Mouse (Mus musculus) neutrophil, adult 5-6 weeks (primary cell): ENCODE results near the gene Cd5. TPM values are rescaled to one million over a fixed set of nuclear protein-coding genes. Genes with fewer than 3 reads are reported as not detected.

Source experiments
- ATAC-seq: fragments of 151-379, 151-347 bp; 2 replicates; pipeline ENCODE4 v1.8.0; 2017; ENCODE audit warnings: mild to moderate bottlenecking, moderate TSS enrichment; ENCODE audit not compliant: insufficient number of reproducible peaks, poor library complexity, low FRiP score, severe bottlenecking; ENCODE audit errors: extremely low read depth
- total RNA-seq: library from RNA; stranded (forward); fragments of 200-1000 nt; gene quantifications from 2 replicates; pipeline ENCODE4 v1.2.3, GENCODE M21; 2017

The Cd5 gene
- total RNA-seq, 1 experiment from 2014 or later = 18.7 TPM

GRCm38 (mm10) chr19:10688537-10689352 lies 50.1 kb downstream of the Cd5 start, which contains the start of gene Vps37c:
Gene Vps37c, plus strand, starts transcription at chr19:10688735.
- peak; percentile 87 for ATAC-seq

- ATAC-seq = no peak
Observed at GRCm38 (mm10) chr19:10685727-10686126, 53.1 kb downstream of the Cd5 start.

GRCm38 (mm10) chr19:10685081-10685480 lies 53.7 kb downstream of the Cd5 start:
- ATAC-seq = no peak

GRCm38 (mm10) chr19:10681571-10681970 lies 57.2 kb downstream of the Cd5 start:
- no peak for ATAC-seq

DNA sequence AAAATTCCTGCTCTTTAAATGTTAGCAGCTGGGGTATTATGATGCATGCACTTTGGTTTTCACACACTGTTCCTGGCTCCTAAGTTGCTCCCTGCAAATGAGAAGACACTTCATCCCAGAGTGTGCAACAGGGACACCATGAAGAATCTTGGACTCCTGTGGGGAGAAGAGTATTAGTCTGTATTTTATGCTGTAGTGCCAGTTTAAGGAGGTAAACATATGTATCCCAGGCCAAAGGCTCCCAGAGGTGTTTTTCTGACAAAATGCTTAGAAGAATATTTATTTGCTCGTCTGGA lies 60.1 kb downstream of the Cd5 start:
- ATAC-seq = no peak

DNA sequence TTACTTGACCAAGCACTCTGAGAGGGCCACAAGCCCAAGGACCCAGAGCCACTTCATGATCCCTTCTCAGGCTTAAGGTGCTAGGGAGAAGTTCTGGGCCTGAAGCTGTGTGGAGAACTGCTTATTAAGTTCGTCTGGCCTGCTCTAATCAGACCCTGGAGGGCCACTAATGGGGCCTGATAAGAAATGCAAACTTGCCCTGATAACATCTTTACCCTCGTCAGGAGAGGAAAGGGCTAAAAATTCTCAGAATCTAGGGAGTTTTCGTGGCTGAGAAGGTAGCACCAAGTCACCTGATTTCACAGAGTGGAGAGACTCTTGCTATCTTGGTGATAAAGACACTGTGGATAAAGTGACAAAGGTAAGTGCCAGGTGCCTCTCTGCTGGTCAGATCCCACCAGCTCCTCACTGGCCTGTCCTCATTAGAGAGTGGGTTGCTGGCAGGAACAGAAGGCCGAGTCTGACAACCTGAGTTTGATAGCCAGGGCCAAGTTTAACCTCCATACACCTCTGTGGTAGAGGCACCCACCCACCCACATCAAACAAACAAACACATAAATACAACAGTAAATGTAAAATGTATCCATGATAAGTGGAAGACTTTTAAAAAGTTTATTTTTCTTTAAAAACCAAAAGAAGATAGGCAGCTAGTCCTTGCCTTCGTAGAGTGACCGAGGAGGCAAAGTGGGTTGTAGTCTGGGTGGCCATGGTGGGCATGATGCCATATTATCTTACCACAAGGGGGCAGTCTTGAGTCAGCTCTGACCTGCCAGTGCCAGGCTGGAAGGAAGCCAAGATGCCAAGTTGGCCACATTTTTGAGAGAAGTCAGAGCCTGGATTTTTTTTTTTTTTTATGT lies 60.7 kb downstream of the Cd5 start, which contains the start of gene Pga5:
Gene Pga5, minus strand, starts transcription at position 157 of the 857 bp plus-strand sequence.
- peak; percentile 73; the same call in 1 of the 2 replicates for ATAC-seq

- no peak for ATAC-seq
Observed at GRCm38 (mm10) chr19:10676656-10677055, 62.1 kb downstream of the Cd5 start.

- ATAC-seq = no peak
Observed at GRCm38 (mm10) chr19:10673275-10673674, 65.5 kb downstream of the Cd5 start.

DNA sequence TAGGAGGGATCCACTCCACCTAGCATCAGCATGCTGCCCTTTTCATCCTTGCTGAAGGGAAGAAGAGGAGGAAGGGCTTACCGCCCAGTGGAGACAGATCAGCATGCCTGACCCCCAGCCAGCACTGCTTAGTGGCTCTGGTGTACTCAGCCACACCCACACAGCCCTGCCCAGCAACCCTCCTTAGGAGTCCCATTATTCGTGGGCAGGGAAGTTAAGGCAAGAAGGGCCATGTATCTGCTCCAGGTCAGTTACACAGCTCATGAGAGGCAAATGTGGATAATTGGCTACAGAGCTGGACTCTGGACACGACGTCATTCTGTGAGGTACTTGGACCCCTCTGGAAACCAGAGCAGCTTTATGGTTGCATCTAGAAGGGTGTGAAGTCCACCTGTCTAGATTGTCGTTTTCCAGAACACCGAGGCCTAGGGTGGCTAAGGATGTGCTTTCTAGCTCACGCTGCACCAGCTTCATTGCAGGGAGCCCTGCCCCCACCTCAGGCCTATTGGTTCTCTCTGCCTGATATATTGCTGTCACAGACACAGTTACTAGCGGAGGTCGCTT lies 66.9 kb downstream of the Cd5 start:
- ATAC-seq = no peak

GRCm38 (mm10) chr19:10671319-10671718 lies 67.5 kb downstream of the Cd5 start:
- ATAC-seq = no peak

Other genes with a start within 250 kb of the Cd5 start
- gene Cpsf7, start 213.7 kb downstream of the Cd5 start, total RNA-seq = 101 and 126 TPM in 2 replicates
- gene Sdhaf2, start 212.9 kb downstream of the Cd5 start, total RNA-seq = 66.2 and 77.1 TPM in 2 replicates
- gene Tmem216, start 182.8 kb downstream of the Cd5 start, total RNA-seq = 8.7 and 9.3 TPM in 2 replicates
- 133 and 135 TPM in 2 replicates for gene Cyb561a3, start 161.8 kb downstream of the Cd5 start, total RNA-seq
- 4.9 and 5.4 TPM in 2 replicates for gene Tmem138, start 161.6 kb downstream of the Cd5 start, total RNA-seq
- gene Ddb1, start 133.7 kb downstream of the Cd5 start, total RNA-seq = 201 TPM in 2 replicates
- gene Tkfc, start 133.3 kb downstream of the Cd5 start, total RNA-seq = 4.7 and 7.0 TPM in 2 replicates
- not detected in 2 replicates for gene Vwce, start 104.8 kb downstream of the Cd5 start, total RNA-seq
- not detected in 2 replicates for gene Pga5, start 60.9 kb downstream of the Cd5 start, total RNA-seq
- gene Vps37c, start 50.3 kb downstream of the Cd5 start, total RNA-seq = 21.0 and 25.6 TPM in 2 replicates
- 10.7 and 11.2 TPM in 2 replicates for gene Cd6, start 91.1 kb upstream of the Cd5 start, total RNA-seq
- gene Slc15a3, start 100.7 kb upstream of the Cd5 start, total RNA-seq = 54.1 and 61.9 TPM in 2 replicates
- 1.5 and 2.1 TPM in 2 replicates for gene Tmem132a, start 130.9 kb upstream of the Cd5 start, total RNA-seq
- gene Tmem109, start 143.0 kb upstream of the Cd5 start, total RNA-seq = 11.5 and 17.2 TPM in 2 replicates
- 32.0 and 58.0 TPM in 2 replicates for gene Prpf19, start 156.2 kb upstream of the Cd5 start, total RNA-seq
- gene Zp1, start 181.6 kb upstream of the Cd5 start, total RNA-seq = not detected in 2 replicates
- 0.23 and 0.74 TPM in 2 replicates for gene Ptgdr2, start 198.2 kb upstream of the Cd5 start, total RNA-seq
- 11.7 and 14.3 TPM in 2 replicates for gene Ccdc86, start 210.3 kb upstream of the Cd5 start, total RNA-seq
- not detected in 2 replicates for gene Ms4a10, start 235.7 kb upstream of the Cd5 start, total RNA-seq